Mouse (Mus musculus) liver, embryonic 12.5 days (tissue): Measurements from ENCODE around the gene Elovl6. TPM values are rescaled to one million over a fixed set of nuclear protein-coding genes. Genes with fewer than 3 reads are reported as not detected.

Experiments used
- ATAC-seq: fragments of 200-750 bp; cut with Nextera tagmentation; 2 replicates; pipeline ENCODE4 v1.8.0; 2017; ENCODE audit warnings: moderate number of reproducible peaks, mild to moderate bottlenecking, moderate library complexity
- H3K27ac ChIP-seq: fragments of 300-500 bp; sonication (generic); 2 replicates; pipeline ENCODE4 v1.5.1; 2016; ENCODE audit warnings: mild to moderate bottlenecking
- H3K27me3 ChIP-seq: fragments of 300-500 bp; sonication (generic); replicated peaks from 2 replicates; pipeline ENCODE4 v1.6.1; 2016; ENCODE audit warnings: mild to moderate bottlenecking, moderate library complexity
- H3K36me3 ChIP-seq: fragments of 300-500 bp; sonication (generic); 2 replicates; pipeline ENCODE4 v1.6.1; 2016; ENCODE audit warnings: mild to moderate bottlenecking, moderate library complexity
- H3K4me1 ChIP-seq: fragments of 300-500 bp; sonication (generic); 2 replicates; pipeline ENCODE4 v1.6.1; 2016
- H3K4me2 ChIP-seq: fragments of 300-500 bp; sonication (generic); 2 replicates; pipeline ENCODE4 v1.6.1; 2016; ENCODE audit warnings: mild to moderate bottlenecking, moderate library complexity
- H3K4me3 ChIP-seq: fragments of 300-500 bp; sonication (generic); 2 replicates; pipeline ENCODE4 v1.5.1; 2016; ENCODE audit warnings: mild to moderate bottlenecking, moderate library complexity
- H3K9ac ChIP-seq: fragments of 300-500 bp; sonication (generic); 2 replicates; pipeline ENCODE4 v1.6.1; 2016; ENCODE audit warnings: mild to moderate bottlenecking, moderate library complexity
- H3K9me3 ChIP-seq: fragments of 300-500 bp; sonication (generic); replicated peaks from 2 replicates; pipeline ENCODE4 v1.6.1; 2016; ENCODE audit warnings: mild to moderate bottlenecking, moderate library complexity
- WGBS: fragments of 180-500 bp; shearing (Covaris S2); methylation state at CpG from one replicate; pipeline ENCODE4 v1.1.7; 2016; ENCODE audit not compliant: insufficient replicate concordance; 5-methylcytosine and 5-hydroxymethylcytosine counted together
- polyA plus RNA-seq: library from polyadenylated mRNA; unstranded; fragments of >200 nt; fragmentation: Nextera tagmentation; extraction: Ambion mirVana; gene quantifications from 2 replicates; pipeline ENCODE4 v1.2.1, GENCODE M21; 2016

Elovl6 gene
- polyA plus RNA-seq, 1 experiment from 2014 or later: 14.3 TPM

- WGBS: 79% methylated on average over 17 of the region's 17 CpGs
- Histone ChIP-seq H3K36me3 (peaks cover 3% of the 10 kb centered on the region; the same call in 1 of the 2 replicates), H3K4me1 (0 out of 2 replicates have a peak, but pooled peaks cover 3% of the 10 kb centered on the region), H3K27ac (no peak overlapping the region), H3K4me2 (no peak overlapping the region), H3K9me3 (no peaks in the 10 kb centered on the region), H3K4me3 (no peak overlapping the region), H3K9ac (no peak overlapping the region), H3K27me3 (no peaks in the 10 kb centered on the region)
- no peak for ATAC-seq
These were observed 58.5 kb downstream of the Elovl6 start for GRCm38 (mm10) chr3:129590548-129591226.

GRCm38 (mm10) chr3:129591251-129591650, 59.1 kb downstream of the Elovl6 start:
- H3K4me3 ChIP-seq: no peak overlapping the region
- WGBS: 81% methylated on average over 9 of the region's 9 CpGs
- 0 out of 2 replicates have a peak, but pooled peaks cover 3% of the 10 kb centered on the region for H3K4me1 ChIP-seq
- no peak overlapping the region for H3K9ac ChIP-seq
- H3K4me2 ChIP-seq: no peak overlapping the region
- H3K9me3 ChIP-seq: no peaks in the 10 kb centered on the region
- ATAC-seq: no peak
- no peak overlapping the region for H3K27ac ChIP-seq
- no peaks in the 10 kb centered on the region for H3K27me3 ChIP-seq
- H3K36me3 ChIP-seq: peaks cover 3% of the 10 kb centered on the region; the same call in 1 of the 2 replicates

- Histone ChIP-seq H3K9ac (no peak overlapping the region), H3K4me1 (0 out of 2 replicates have a peak, but pooled peaks cover under 1% of the 10 kb centered on the region), H3K27ac (no peak overlapping the region), H3K27me3 (no peaks in the 10 kb centered on the region), H3K9me3 (no peaks in the 10 kb centered on the region), H3K36me3 (peaks cover 3% of the 10 kb centered on the region; the same call in 1 of the 2 replicates), H3K4me2 (no peak overlapping the region), H3K4me3 (no peak overlapping the region)
- 82% methylated on average over 8 of the region's 8 CpGs for WGBS
- ATAC-seq: no peak
These were observed 59.6 kb downstream of the Elovl6 start for GRCm38 (mm10) chr3:129591761-129592160.

- H3K27me3 ChIP-seq: no peaks in the 10 kb centered on the region
- no peak for ATAC-seq
- no peak overlapping the region for H3K27ac ChIP-seq
- no peaks in the 10 kb centered on the region for H3K4me1 ChIP-seq
- 88% methylated on average over 9 of the region's 9 CpGs for WGBS
- H3K36me3 ChIP-seq: peaks cover 3% of the 10 kb centered on the region; the same call in 1 of the 2 replicates
- no peak overlapping the region for H3K4me3 ChIP-seq
- no peaks in the 10 kb centered on the region for H3K9me3 ChIP-seq
- no peak overlapping the region for H3K9ac ChIP-seq
- no peak overlapping the region for H3K4me2 ChIP-seq
These were observed 60.8 kb downstream of the Elovl6 start for GRCm38 (mm10) chr3:129593001-129593400.

GRCm38 (mm10) chr3:129593735-129594134, 61.6 kb downstream of the Elovl6 start:
- no peaks in the 10 kb centered on the region for H3K4me1 ChIP-seq
- H3K9me3 ChIP-seq: no peaks in the 10 kb centered on the region
- H3K4me3 ChIP-seq: no peak overlapping the region
- 68% methylated on average over 3 of the region's 3 CpGs for WGBS
- peaks cover 2% of the 10 kb centered on the region; the same call in 1 of the 2 replicates for H3K36me3 ChIP-seq
- no peak overlapping the region for H3K4me2 ChIP-seq
- ATAC-seq: no peak
- H3K27ac ChIP-seq: no peak overlapping the region
- no peak overlapping the region for H3K9ac ChIP-seq
- H3K27me3 ChIP-seq: no peaks in the 10 kb centered on the region

- Histone ChIP-seq H3K4me1 (no peaks in the 10 kb centered on the region), H3K27ac (no peak overlapping the region), H3K9ac (no peak overlapping the region), H3K27me3 (no peaks in the 10 kb centered on the region), H3K36me3 (no peaks in the 10 kb centered on the region), H3K4me2 (no peak overlapping the region), H3K4me3 (no peak overlapping the region), H3K9me3 (no peaks in the 10 kb centered on the region)
- WGBS: 86% methylated on average over 6 of the region's 6 CpGs
- ATAC-seq: no peak
These were observed 63.9 kb downstream of the Elovl6 start for GRCm38 (mm10) chr3:129596098-129596497.

GRCm38 (mm10) chr3:129602289-129602688, 70.1 kb downstream of the Elovl6 start:
- H3K9me3 ChIP-seq: no peaks in the 10 kb centered on the region
- H3K4me1 ChIP-seq: no peaks in the 10 kb centered on the region
- H3K36me3 ChIP-seq: peaks cover 11% of the 10 kb centered on the region; the same call in 1 of the 2 replicates
- ATAC-seq: no peak
- H3K9ac ChIP-seq: no peak overlapping the region
- 64% methylated on average over 9 of the region's 9 CpGs for WGBS
- no peak overlapping the region for H3K27ac ChIP-seq
- no peak overlapping the region for H3K4me2 ChIP-seq
- H3K27me3 ChIP-seq: no peaks in the 10 kb centered on the region
- no peak overlapping the region for H3K4me3 ChIP-seq

GRCm38 (mm10) chr3:129605487-129605886, 73.3 kb downstream of the Elovl6 start:
- ATAC-seq: no peak
- Histone ChIP-seq H3K4me1 (no peaks in the 10 kb centered on the region), H3K4me3 (no peak overlapping the region), H3K27me3 (no peaks in the 10 kb centered on the region), H3K27ac (no peak overlapping the region), H3K9ac (no peak overlapping the region), H3K9me3 (no peaks in the 10 kb centered on the region), H3K4me2 (no peak overlapping the region), H3K36me3 (peaks cover 27% of the 10 kb centered on the region)
- 73% methylated on average over 7 of the region's 7 CpGs for WGBS

- H3K27ac ChIP-seq: no peak overlapping the region
- H3K4me3 ChIP-seq: no peak overlapping the region
- no peak overlapping the region for H3K4me2 ChIP-seq
- WGBS: 69% methylated on average over 6 of the region's 6 CpGs
- no peak for ATAC-seq
- no peak overlapping the region for H3K9ac ChIP-seq
- H3K36me3 ChIP-seq: peaks cover 27% of the 10 kb centered on the region
- no peaks in the 10 kb centered on the region for H3K27me3 ChIP-seq
- no peaks in the 10 kb centered on the region for H3K9me3 ChIP-seq
- no peaks in the 10 kb centered on the region for H3K4me1 ChIP-seq
These were observed 73.8 kb downstream of the Elovl6 start for GRCm38 (mm10) chr3:129605934-129606333.

GRCm38 (mm10) chr3:129611626-129612025, 79.5 kb downstream of the Elovl6 start:
- ATAC-seq: no peak
- no peak overlapping the region for H3K4me2 ChIP-seq

GRCm38 (mm10) chr3:129612311-129613097, 80.3 kb downstream of the Elovl6 start:
- ATAC-seq: peak; percentile 8; the same call in 1 of the 2 replicates
- Histone ChIP-seq H3K9ac (no peak overlapping the region), H3K4me3 (no peak overlapping the region), H3K27me3 (no peaks in the 10 kb centered on the region), H3K9me3 (no peaks in the 10 kb centered on the region), H3K4me1 (peaks cover 10% of the 10 kb centered on the region), H3K36me3 (peaks cover 20% of the 10 kb centered on the region), H3K4me2 (0 out of 2 replicates have a peak overlapping the region, but pooled peaks have one; percentile 5), H3K27ac (peak overlapping the region; percentile 10; the same call in 1 of the 2 replicates)
- WGBS: 72% methylated on average over 25 of the region's 25 CpGs

More at GRCm38 (mm10) chr3:129611626-129612025, 79.5 kb downstream of the Elovl6 start:
- H3K4me1 ChIP-seq: peaks cover 10% of the 10 kb centered on the region
- no peak overlapping the region for H3K9ac ChIP-seq
- H3K27me3 ChIP-seq: no peaks in the 10 kb centered on the region
- H3K36me3 ChIP-seq: peaks cover 18% of the 10 kb centered on the region
- H3K9me3 ChIP-seq: no peaks in the 10 kb centered on the region
- H3K4me3 ChIP-seq: no peak overlapping the region
- 67% methylated on average over 8 of the region's 8 CpGs for WGBS
- no peak overlapping the region for H3K27ac ChIP-seq

GRCm38 (mm10) chr3:129613756-129614155, 81.6 kb downstream of the Elovl6 start:
- no peak overlapping the region for H3K4me3 ChIP-seq
- peaks cover 10% of the 10 kb centered on the region for H3K4me1 ChIP-seq
- no peak overlapping the region for H3K4me2 ChIP-seq
- H3K36me3 ChIP-seq: peaks cover 24% of the 10 kb centered on the region
- no peak overlapping the region for H3K27ac ChIP-seq
- WGBS: 63% methylated on average over 7 of the region's 7 CpGs
- no peak overlapping the region for H3K9ac ChIP-seq
- H3K27me3 ChIP-seq: no peaks in the 10 kb centered on the region
- no peak for ATAC-seq
- H3K9me3 ChIP-seq: no peaks in the 10 kb centered on the region
